ENCODE assay signal across 25 mouse cellular contexts in genomic region chr16:34183186-34183585, GRCm38 (mm10).
"Had no signal": no experiment of that assay in that cellular context is flagged by ENCODE, and none has a peak within 500 bp of the region (broad histone marks: within the 10 kb centered on the region; RNA-seq: fewer than 3 reads in every experiment).

No protein-coding gene starts in this region.

- H3K9ac ChIP-seq: heart, embryonic 12.5 days; hindbrain, embryonic 12.5 days; hindbrain, embryonic 14.5 days; intestine, embryonic 15.5 days; limb, embryonic 12.5 days; liver, embryonic 12.5 days had no signal

- H3K4me3 ChIP-seq: gastrocnemius, adult 2 months; heart, adult 2 months; heart, embryonic 10.5 days; heart, embryonic 12.5 days; hindbrain, embryonic 10.5 days; hindbrain, embryonic 12.5 days; intestine, embryonic 15.5 days; limb, embryonic 10.5 days; limb, embryonic 12.5 days; liver, embryonic 12.5 days had no signal

- H3K4me1 ChIP-seq: heart, embryonic 10.5 days; hindbrain, embryonic 10.5 days; hindbrain, embryonic 12.5 days; intestine, embryonic 15.5 days; liver, embryonic 12.5 days had no signal

- H3K27me3 ChIP-seq: heart, embryonic 12.5 days; hindbrain, embryonic 12.5 days; intestine, embryonic 15.5 days; liver, embryonic 12.5 days had no signal

- ATAC-seq: forebrain, embryonic 16.5 days; hindbrain, embryonic 16.5 days; inflammation-experienced regulatory T-cells, adult 6 months; intestine, embryonic 15.5 days; intestine, postnatal 0 days; liver, embryonic 12.5 days had no signal

- H3K9me3 ChIP-seq: heart, embryonic 10.5 days; heart, embryonic 12.5 days; hindbrain, embryonic 10.5 days; hindbrain, embryonic 12.5 days; intestine, embryonic 15.5 days; limb, embryonic 10.5 days; limb, embryonic 12.5 days; liver, embryonic 12.5 days had no signal

- H3K36me3 ChIP-seq: intestine, embryonic 15.5 days; liver, embryonic 12.5 days had no signal

- H3K27ac ChIP-seq: gastrocnemius, adult 2 months; heart, adult 2 months; heart, embryonic 10.5 days; hindbrain, embryonic 10.5 days; hindbrain, embryonic 12.5 days; hindbrain, embryonic 14.5 days; intestine, embryonic 15.5 days; limb, embryonic 10.5 days; limb, embryonic 12.5 days; liver, embryonic 12.5 days had no signal

- DNase-seq: gastrocnemius, adult 2 months; gastrocnemius, postnatal 10 days; gastrocnemius, postnatal 25 days; heart, adult 2 months; heart, postnatal 10 days; heart, postnatal 4 days; kidney, adult 18-20 months; kidney, adult 8-10 months; kidney, postnatal 10 days; kidney, postnatal 25 days; kidney, postnatal 4 days; liver had no signal

- H3K4me2 ChIP-seq: heart, embryonic 12.5 days; hindbrain, embryonic 12.5 days; hindbrain, embryonic 14.5 days; intestine, embryonic 15.5 days; limb, embryonic 12.5 days; liver, embryonic 12.5 days had no signal
